40 mouse cellular contexts compared by ENCODE assay signal in genomic region chr2:154004456-154004855, GRCm38 (mm10). TPM values are rescaled to one million over a fixed set of nuclear protein-coding genes. Genes with fewer than 3 reads are reported as not detected.
"Had no signal": no experiment of that assay in that cellular context is flagged by ENCODE, and none has a peak within 500 bp of the region (broad histone marks: within the 10 kb centered on the region; RNA-seq: fewer than 3 reads in every experiment).

No protein-coding gene starts in this region.

- DNase-seq: gastrocnemius, adult 2 months; gastrocnemius, postnatal 10 days; gastrocnemius, postnatal 25 days; heart, adult 2 months; heart, postnatal 14 days; heart, postnatal 4 days; kidney, adult 18-20 months; kidney, adult 8-10 months; kidney, postnatal 10 days; kidney, postnatal 25 days; layer of hippocampus, adult 9-11 months; layer of hippocampus, postnatal 36 days; left cerebral cortex, postnatal 4 days had no signal

RNA-seq across cellular contexts. Expression of gene Bpifa2, which starts 3.6 kb away (rescaled TPM):
- total RNA-seq: gastrocnemius, adult 2 months; gastrocnemius, postnatal 10 days; gastrocnemius, postnatal 25 days; gastrocnemius, postnatal 4 days; granulocyte monocyte progenitor cell, adult 5-6 weeks; heart, adult 2 months; heart, postnatal 14 days; heart, postnatal 4 days; layer of hippocampus, adult 2 months; layer of hippocampus, postnatal 14 days; layer of hippocampus, postnatal 36 days; left cerebral cortex, adult 18-20 months; left cerebral cortex, adult 8-10 months; left cerebral cortex, postnatal 10 days; left cerebral cortex, postnatal 25 days; left cerebral cortex, postnatal 4 days; liver, adult 2 months had no signal
- polyA plus RNA-seq: frontal cortex, adult 2 months; heart, adult 2 months; heart, embryonic 11.5 days; heart, embryonic 13.5 days; heart, embryonic 15.5 days; heart, postnatal 0 days; hindbrain, embryonic 10.5 days; hindbrain, embryonic 12.5 days; hindbrain, embryonic 14.5 days; hindbrain, embryonic 16.5 days; inflammation-experienced regulatory T-cells, adult 6 months; intestine, embryonic 15.5 days; intestine, postnatal 0 days; kidney, embryonic 14.5 days; kidney, embryonic 16.5 days; limb, embryonic 11.5 days; limb, embryonic 13.5 days; liver, adult 2 months; liver, embryonic 12.5 days had no signal

RNA-seq across cellular contexts. Expression of gene Bpifa6, which starts 29.7 kb away (rescaled TPM):
- total RNA-seq: gastrocnemius, adult 2 months; gastrocnemius, postnatal 10 days; gastrocnemius, postnatal 25 days; gastrocnemius, postnatal 4 days; granulocyte monocyte progenitor cell, adult 5-6 weeks; heart, adult 2 months; heart, postnatal 14 days; heart, postnatal 4 days; layer of hippocampus, adult 2 months; layer of hippocampus, postnatal 14 days; layer of hippocampus, postnatal 36 days; left cerebral cortex, adult 18-20 months; left cerebral cortex, adult 8-10 months; left cerebral cortex, postnatal 10 days; left cerebral cortex, postnatal 25 days; left cerebral cortex, postnatal 4 days; liver, adult 2 months had no signal
- polyA plus RNA-seq: frontal cortex, adult 2 months; heart, embryonic 11.5 days; heart, embryonic 13.5 days; heart, embryonic 15.5 days; heart, postnatal 0 days; hindbrain, embryonic 10.5 days; hindbrain, embryonic 12.5 days; hindbrain, embryonic 14.5 days; hindbrain, embryonic 16.5 days; inflammation-experienced regulatory T-cells, adult 6 months; intestine, embryonic 15.5 days; intestine, postnatal 0 days; kidney, embryonic 14.5 days; kidney, embryonic 16.5 days; limb, embryonic 11.5 days; limb, embryonic 13.5 days; limb, embryonic 15.5 days; liver, adult 2 months; liver, embryonic 12.5 days had no signal
